Mouse (Mus musculus) forebrain, embryonic 13.5 days (tissue): ENCODE results near the gene Nsun5. TPM values are rescaled to one million over a fixed set of nuclear protein-coding genes. Genes with fewer than 3 reads are reported as not detected.
A peak's percentile ranks its signal among the peaks of the same experiment; 100 is the strongest.
"Not testable (repeated sequence)": the region's sequence is repeated elsewhere in the genome, so short reads cannot be mapped to it uniquely, and the experiment has no call there.

Experiments
- ATAC-seq: fragments of 200-750 bp; cut with Nextera tagmentation; 2 replicates; pipeline ENCODE4 v1.8.0; 2017
- H3K27ac ChIP-seq: fragments of 300-500 bp; sonication (generic); 2 replicates; pipeline ENCODE4 v1.5.1; 2015; ENCODE audit warnings: inconsistent platforms, mild to moderate bottlenecking, moderate library complexity
- H3K27me3 ChIP-seq: fragments of 300-500 bp; sonication (generic); 2 replicates; pipeline ENCODE4 v1.6.1; 2015; ENCODE audit warnings: mild to moderate bottlenecking, inconsistent platforms
- H3K36me3 ChIP-seq: fragments of 300-500 bp; sonication (generic); 2 replicates; pipeline ENCODE4 v1.6.1; 2015; ENCODE audit warnings: mild to moderate bottlenecking, inconsistent platforms; ENCODE audit not compliant: poor library complexity, severe bottlenecking
- H3K4me1 ChIP-seq: fragments of 300-500 bp; sonication (generic); 2 replicates; pipeline ENCODE4 v1.6.1; 2015; ENCODE audit warnings: inconsistent platforms
- H3K4me2 ChIP-seq: fragments of 300-500 bp; sonication (generic); 2 replicates; pipeline ENCODE4 v1.6.1; 2015; ENCODE audit warnings: inconsistent platforms, mild to moderate bottlenecking, moderate library complexity
- H3K4me3 ChIP-seq: fragments of 300-500 bp; sonication (generic); 2 replicates; pipeline ENCODE4 v1.5.1; 2015; ENCODE audit warnings: mild to moderate bottlenecking, inconsistent platforms
- H3K9ac ChIP-seq: fragments of 300-500 bp; sonication (generic); 2 replicates; pipeline ENCODE4 v1.6.1; 2015; ENCODE audit warnings: mild to moderate bottlenecking, inconsistent platforms
- H3K9me3 ChIP-seq: fragments of 300-500 bp; sonication (generic); replicated peaks from 2 replicates; pipeline ENCODE4 v1.6.1; 2016; ENCODE audit warnings: inconsistent platforms
- WGBS: fragments of 180-500 bp; shearing (Covaris S2); methylation state at CpG from one replicate; pipeline ENCODE4 v1.1.7; 2015; 5-methylcytosine and 5-hydroxymethylcytosine counted together
- polyA plus RNA-seq: library from polyadenylated mRNA; unstranded; fragments of >200 nt; fragmentation: Nextera tagmentation; extraction: Ambion mirVana; gene quantifications from 2 replicates; pipeline ENCODE4 v1.2.1, GENCODE M21; 2015

Gene Nsun5
- polyA plus RNA-seq, 1 experiment from 2014 or later: 36.8 TPM

GRCm38 (mm10) chr5:135352995-135353394 lies 16.8 kb upstream of the Nsun5 start, which contains the start of gene Trim50:
Gene Trim50 (plus strand): TSS chr5:135353295.
- H3K27ac ChIP-seq: no peak within 1 kb of the TSS
- H3K4me2 ChIP-seq: no peak within 1 kb of the TSS

GRCm38 (mm10) chr5:135353564-135353963 lies 16.2 kb upstream of the Nsun5 start:
- Histone ChIP-seq H3K4me2 (no peak overlapping the region), H3K4me3 (no peak overlapping the region), H3K27me3 (peaks cover 11% of the 10 kb centered on the region), H3K9me3 (peaks cover 4% of the 10 kb centered on the region), H3K4me1 (no peaks in the 10 kb centered on the region), H3K27ac (no peak overlapping the region), H3K9ac (no peak overlapping the region), H3K36me3 (no peaks in the 10 kb centered on the region)
- 16% methylated on average over 20 of the region's 20 CpGs for WGBS
- no peak for ATAC-seq

More at GRCm38 (mm10) chr5:135352995-135353394, 16.8 kb upstream of the Nsun5 start, which contains the start of gene Trim50:
- peaks cover 11% of the 10 kb centered on the region for H3K27me3 ChIP-seq
- H3K4me1 ChIP-seq: no peaks in the 10 kb centered on the region
- H3K36me3 ChIP-seq: no peaks in the 10 kb centered on the region
- ATAC-seq: no peak
- 62% methylated on average over 9 of the region's 9 CpGs for WGBS
- peaks cover 4% of the 10 kb centered on the region for H3K9me3 ChIP-seq
- H3K9ac ChIP-seq: no peak within 1 kb of the TSS
- no peak within 1 kb of the TSS for H3K4me3 ChIP-seq

- Histone ChIP-seq H3K36me3 (no peaks in the 10 kb centered on the region), H3K4me2 (no peak overlapping the region), H3K9ac (no peak overlapping the region), H3K27ac (no peak overlapping the region), H3K4me3 (no peak overlapping the region), H3K27me3 (peaks cover 11% of the 10 kb centered on the region), H3K9me3 (peaks cover 4% of the 10 kb centered on the region), H3K4me1 (no peaks in the 10 kb centered on the region)
- 59% methylated on average over 1 of the region's 1 CpGs for WGBS
- no peak for ATAC-seq
Observed at GRCm38 (mm10) chr5:135356090-135356489, 13.7 kb upstream of the Nsun5 start.

GRCm38 (mm10) chr5:135357556-135357955 lies 12.2 kb upstream of the Nsun5 start:
- no peak overlapping the region for H3K4me2 ChIP-seq
- H3K9me3 ChIP-seq: peaks cover 4% of the 10 kb centered on the region
- no peaks in the 10 kb centered on the region for H3K36me3 ChIP-seq
- H3K27me3 ChIP-seq: peaks cover 9% of the 10 kb centered on the region
- H3K27ac ChIP-seq: no peak overlapping the region
- no peak overlapping the region for H3K9ac ChIP-seq
- no peak overlapping the region for H3K4me3 ChIP-seq
- H3K4me1 ChIP-seq: no peaks in the 10 kb centered on the region
- whole genome bisulfite sequencing: 85% methylated on average over 2 of the region's 2 CpGs
- ATAC-seq: no peak

- 93% methylated on average over 2 of the region's 2 CpGs for WGBS
- H3K9me3 ChIP-seq: peaks cover 4% of the 10 kb centered on the region
- no peak overlapping the region for H3K4me2 ChIP-seq
- H3K27ac ChIP-seq: no peak overlapping the region
- ATAC-seq: no peak
- H3K36me3 ChIP-seq: no peaks in the 10 kb centered on the region
- H3K27me3 ChIP-seq: no peaks in the 10 kb centered on the region
- no peaks in the 10 kb centered on the region for H3K4me1 ChIP-seq
- no peak overlapping the region for H3K9ac ChIP-seq
- H3K4me3 ChIP-seq: no peak overlapping the region
Observed at GRCm38 (mm10) chr5:135359772-135360171, 10.0 kb upstream of the Nsun5 start.

- H3K27me3 ChIP-seq: peaks cover 7% of the 10 kb centered on the region; the same call in 1 of the 2 replicates
- H3K4me3 ChIP-seq: no peak overlapping the region
- H3K4me2 ChIP-seq: no peak overlapping the region
- WGBS: 91% methylated on average over 3 of the region's 3 CpGs
- H3K36me3 ChIP-seq: no peaks in the 10 kb centered on the region
- no peak for ATAC-seq
- no peaks in the 10 kb centered on the region for H3K4me1 ChIP-seq
- no peak overlapping the region for H3K9ac ChIP-seq
- peaks cover 2% of the 10 kb centered on the region for H3K9me3 ChIP-seq
- no peak overlapping the region for H3K27ac ChIP-seq
Observed at GRCm38 (mm10) chr5:135362572-135362971, 7.2 kb upstream of the Nsun5 start.

GRCm38 (mm10) chr5:135363540-135363939 lies 6.2 kb upstream of the Nsun5 start:
- Histone ChIP-seq H3K27me3 (peaks cover 7% of the 10 kb centered on the region; the same call in 1 of the 2 replicates), H3K36me3 (no peaks in the 10 kb centered on the region), H3K9me3 (no peaks in the 10 kb centered on the region), H3K4me2 (no peak overlapping the region), H3K27ac (no peak overlapping the region), H3K4me1 (0 out of 2 replicates have a peak, but pooled peaks cover 1% of the 10 kb centered on the region), H3K9ac (no peak overlapping the region), H3K4me3 (no peak overlapping the region)
- ATAC-seq: no peak
- WGBS: 24% methylated on average over 12 of the region's 12 CpGs

GRCm38 (mm10) chr5:135367841-135368240 lies 1.9 kb upstream of the Nsun5 start:
- no peak overlapping the region for H3K9ac ChIP-seq
- peaks cover 21% of the 10 kb centered on the region for H3K4me1 ChIP-seq
- H3K4me3 ChIP-seq: no peak overlapping the region
- no peaks in the 10 kb centered on the region for H3K9me3 ChIP-seq
- peaks cover 7% of the 10 kb centered on the region; the same call in 1 of the 2 replicates for H3K27me3 ChIP-seq
- ATAC-seq: no peak
- 55% methylated on average over 6 of the region's 6 CpGs for WGBS
- no peak overlapping the region for H3K27ac ChIP-seq
- peaks cover 15% of the 10 kb centered on the region for H3K36me3 ChIP-seq
- no peak overlapping the region for H3K4me2 ChIP-seq

- Histone ChIP-seq H3K27me3 (peaks cover 7% of the 10 kb centered on the region; the same call in 1 of the 2 replicates), H3K36me3 (peaks cover 19% of the 10 kb centered on the region), H3K9me3 (no peaks in the 10 kb centered on the region), H3K4me2 (no peak overlapping the region), H3K27ac (no peak overlapping the region), H3K4me3 (no peak overlapping the region), H3K4me1 (peaks cover 21% of the 10 kb centered on the region), H3K9ac (no peak overlapping the region)
- WGBS: 87% methylated on average over 6 of the region's 6 CpGs
- no peak for ATAC-seq
Observed at GRCm38 (mm10) chr5:135368312-135368711, 1.4 kb upstream of the Nsun5 start.

- not testable (repeated sequence) for H3K27ac ChIP-seq, ATAC-seq, H3K9me3 ChIP-seq, H3K27me3 ChIP-seq
- H3K4me2 ChIP-seq: peak overlapping the region; percentile 88
- WGBS: 61% methylated on average over 9 of the region's 9 CpGs
- H3K36me3 ChIP-seq: peaks cover 28% of the 10 kb centered on the region
- H3K9ac ChIP-seq: peak overlapping the region; percentile 93
- peaks cover 21% of the 10 kb centered on the region for H3K4me1 ChIP-seq
- peak overlapping the region; percentile 84 for H3K4me3 ChIP-seq
Observed at GRCm38 (mm10) chr5:135369196-135369595, 557 bp upstream of the Nsun5 start.

GRCm38 (mm10) chr5:135371195-135371594 lies 1.4 kb downstream of the Nsun5 start:
- H3K4me1 ChIP-seq: peaks cover 25% of the 10 kb centered on the region
- no peaks in the 10 kb centered on the region for H3K27me3 ChIP-seq
- H3K9ac ChIP-seq: no peak overlapping the region
- H3K36me3 ChIP-seq: peaks cover 48% of the 10 kb centered on the region
- H3K9me3 ChIP-seq: no peaks in the 10 kb centered on the region
- H3K27ac ChIP-seq: no peak overlapping the region
- WGBS: 96% methylated on average over 13 of the region's 13 CpGs
- ATAC-seq: no peak
- H3K4me2 ChIP-seq: peak overlapping the region; percentile 88; the same call in 1 of the 2 replicates
- H3K4me3 ChIP-seq: no peak overlapping the region

GRCm38 (mm10) chr5:135373601-135374000 lies 3.8 kb downstream of the Nsun5 start:
- no peak overlapping the region for H3K4me3 ChIP-seq
- H3K27ac ChIP-seq: no peak overlapping the region
- 92% methylated on average over 5 of the region's 5 CpGs for WGBS
- H3K36me3 ChIP-seq: peaks cover 72% of the 10 kb centered on the region
- H3K4me1 ChIP-seq: peaks cover 23% of the 10 kb centered on the region
- no peaks in the 10 kb centered on the region for H3K27me3 ChIP-seq
- no peak overlapping the region for H3K4me2 ChIP-seq
- no peak for ATAC-seq
- no peaks in the 10 kb centered on the region for H3K9me3 ChIP-seq
- no peak overlapping the region for H3K9ac ChIP-seq

GRCm38 (mm10) chr5:135375167-135375566 lies 5.4 kb downstream of the Nsun5 start:
- Histone ChIP-seq H3K36me3 (peaks cover 87% of the 10 kb centered on the region), H3K4me3 (no peak overlapping the region), H3K9me3 (no peaks in the 10 kb centered on the region), H3K9ac (no peak overlapping the region), H3K27ac (no peak overlapping the region), H3K27me3 (no peaks in the 10 kb centered on the region), H3K4me1 (peaks cover 15% of the 10 kb centered on the region), H3K4me2 (no peak overlapping the region)
- WGBS: 64% methylated on average over 8 of the region's 8 CpGs
- no peak for ATAC-seq
